Mouse (Mus musculus): Measurements from ENCODE around the gene Gm9117. TPM values are rescaled to one million over a fixed set of nuclear protein-coding genes. Genes with fewer than 3 reads are reported as not detected.
"Not testable (repeated sequence)": the region's sequence is repeated elsewhere in the genome, so short reads cannot be mapped to it uniquely, and the experiment has no call there.

The Gm9117 gene
- not detected in 2 replicates for polyA plus RNA-seq (2014; fragmentation: Nextera tagmentation; extraction: Ambion mirVana)

- not testable (repeated sequence) for H3K27me3 ChIP-seq (ENCODE audit: control insufficient read depth, insufficient read depth, low read length); ATAC-seq (replicated peaks; ENCODE audit: insufficient number of reproducible peaks, low FRiP score, low TSS enrichment, low read depth); H3K27ac ChIP-seq (replicated peaks; ENCODE audit: low read depth, low read length); H3K9me3 ChIP-seq (replicated peaks; ENCODE audit: control insufficient read depth, low read length); H3K9ac ChIP-seq (replicated peaks; ENCODE audit: low read length); H3K4me2 ChIP-seq (ENCODE audit: low read depth, low read length); DNase-seq (ENCODE audit: low spot score); H3K4me1 ChIP-seq (ENCODE audit: control insufficient read depth, insufficient read depth, low read length); H3K4me3 ChIP-seq (ENCODE audit: low read depth, low read length); H3K36me3 ChIP-seq (replicated peaks; ENCODE audit: control insufficient read depth, insufficient read depth, low read depth, low read length)
- 80% methylated on average over 4 of the region's 4 CpGs for WGBS
Observed at GRCm38 (mm10) chr3:93943443-93943842, at the start of gene Gm9117. Gene Gm9117, minus strand, starts transcription at chr3:93943543.

- WGBS, result 90% methylated on average over 6 of the region's 6 CpGs
- H3K27ac ChIP-seq (replicated peaks; ENCODE audit: low read depth, low read length), result not testable (repeated sequence)
Observed at GRCm38 (mm10) chr3:93968938-93969337, 25.6 kb upstream of the Gm9117 start.

GRCm38 (mm10) chr3:93961214-93961613 is 17.9 kb upstream of the Gm9117 start, which contains the start of gene Tdpoz5:
Gene Tdpoz5, minus strand, starts transcription at chr3:93961314.
- ATAC-seq (replicated peaks; ENCODE audit: insufficient number of reproducible peaks, low FRiP score, low TSS enrichment, low read depth); H3K4me1 ChIP-seq (ENCODE audit: control insufficient read depth, insufficient read depth, low read length); H3K27me3 ChIP-seq (ENCODE audit: control insufficient read depth, insufficient read depth, low read length); H3K27ac ChIP-seq (replicated peaks; ENCODE audit: low read depth, low read length); H3K4me3 ChIP-seq (ENCODE audit: low read depth, low read length); DNase-seq (ENCODE audit: low spot score); H3K4me2 ChIP-seq (ENCODE audit: low read depth, low read length); H3K36me3 ChIP-seq (replicated peaks; ENCODE audit: control insufficient read depth, insufficient read depth, low read depth, low read length); H3K9me3 ChIP-seq (replicated peaks; ENCODE audit: control insufficient read depth, low read length); H3K9ac ChIP-seq (replicated peaks; ENCODE audit: low read length): not testable (repeated sequence)
- 67% methylated on average over 2 of the region's 4 CpGs for WGBS

More at GRCm38 (mm10) chr3:93968938-93969337, 25.6 kb upstream of the Gm9117 start:
- not testable (repeated sequence) for H3K36me3 ChIP-seq (replicated peaks; ENCODE audit: control insufficient read depth, insufficient read depth, low read depth, low read length); H3K27me3 ChIP-seq (ENCODE audit: control insufficient read depth, insufficient read depth, low read length); DNase-seq (ENCODE audit: low spot score); H3K4me3 ChIP-seq (ENCODE audit: low read depth, low read length); H3K4me2 ChIP-seq (ENCODE audit: low read depth, low read length); H3K4me1 ChIP-seq (ENCODE audit: control insufficient read depth, insufficient read depth, low read length); H3K9ac ChIP-seq (replicated peaks; ENCODE audit: low read length); H3K9me3 ChIP-seq (replicated peaks; ENCODE audit: control insufficient read depth, low read length); ATAC-seq (replicated peaks; ENCODE audit: insufficient number of reproducible peaks, low FRiP score, low TSS enrichment, low read depth)

GRCm38 (mm10) chr3:93938386-93938785 is 5.0 kb downstream of the Gm9117 start:
- not testable (repeated sequence) for H3K9ac ChIP-seq (replicated peaks; ENCODE audit: low read length); H3K27me3 ChIP-seq (ENCODE audit: control insufficient read depth, insufficient read depth, low read length)

More at GRCm38 (mm10) chr3:93938386-93938785, 5.0 kb downstream of the Gm9117 start:
- DNase-seq (ENCODE audit: low spot score); H3K4me3 ChIP-seq (ENCODE audit: low read depth, low read length); ATAC-seq (replicated peaks; ENCODE audit: insufficient number of reproducible peaks, low FRiP score, low TSS enrichment, low read depth); H3K4me2 ChIP-seq (ENCODE audit: low read depth, low read length); H3K36me3 ChIP-seq (replicated peaks; ENCODE audit: control insufficient read depth, insufficient read depth, low read depth, low read length); H3K9me3 ChIP-seq (replicated peaks; ENCODE audit: control insufficient read depth, low read length); H3K27ac ChIP-seq (replicated peaks; ENCODE audit: low read depth, low read length); H3K4me1 ChIP-seq (ENCODE audit: control insufficient read depth, insufficient read depth, low read length): not testable (repeated sequence)
- WGBS, result no CpG with 5 or more reads among the region's 3 CpGs

Other genes with a start within 250 kb of the Gm9117 start
- not detected in 2 replicates for gene Gm5773, start 170.5 kb downstream of the Gm9117 start, polyA plus RNA-seq (2014; fragmentation: Nextera tagmentation; extraction: Ambion mirVana)
- not detected in 2 replicates for gene Tdpoz4, start 147.1 kb downstream of the Gm9117 start, polyA plus RNA-seq (2014; fragmentation: Nextera tagmentation; extraction: Ambion mirVana)
- gene Tdpoz3, start 117.5 kb downstream of the Gm9117 start, polyA plus RNA-seq (2014; fragmentation: Nextera tagmentation; extraction: Ambion mirVana), result not detected in 2 replicates
- not detected in 2 replicates for gene Tdpoz5, start 17.8 kb upstream of the Gm9117 start, polyA plus RNA-seq (2014; fragmentation: Nextera tagmentation; extraction: Ambion mirVana)
- not detected in 2 replicates for gene Gm9125, start 111.3 kb upstream of the Gm9117 start, polyA plus RNA-seq (2014; fragmentation: Nextera tagmentation; extraction: Ambion mirVana)
- not detected in 2 replicates for gene Gm10697, start 129.1 kb upstream of the Gm9117 start, polyA plus RNA-seq (2014; fragmentation: Nextera tagmentation; extraction: Ambion mirVana)
- gene Gm10696, start 234.7 kb upstream of the Gm9117 start, polyA plus RNA-seq (2014; fragmentation: Nextera tagmentation; extraction: Ambion mirVana), result not detected in 2 replicates